Mouse (Mus musculus) gonadal fat pad, adult 2 months (tissue): ENCODE results near the gene Sult1c1. TPM values are rescaled to one million over a fixed set of nuclear protein-coding genes. Genes with fewer than 3 reads are reported as not detected.
"Not testable (repeated sequence)": the region's sequence is repeated elsewhere in the genome, so short reads cannot be mapped to it uniquely, and the experiment has no call there.

Source experiments
- DNase-seq: peaks from one replicate; pipeline ENCODE4 v3.0.0-alpha.2; 2012; ENCODE audit warnings: low read depth
- polyA plus RNA-seq: library from polyadenylated mRNA; depleted of rRNA; stranded (reverse); fragments of >200 nt; gene quantifications from 2 replicates; pipeline ENCODE4 v1.2.3, GENCODE M21; 2012; rRNA removed

Gene Sult1c1
- polyA plus RNA-seq = not detected in 2 replicates

DNA sequence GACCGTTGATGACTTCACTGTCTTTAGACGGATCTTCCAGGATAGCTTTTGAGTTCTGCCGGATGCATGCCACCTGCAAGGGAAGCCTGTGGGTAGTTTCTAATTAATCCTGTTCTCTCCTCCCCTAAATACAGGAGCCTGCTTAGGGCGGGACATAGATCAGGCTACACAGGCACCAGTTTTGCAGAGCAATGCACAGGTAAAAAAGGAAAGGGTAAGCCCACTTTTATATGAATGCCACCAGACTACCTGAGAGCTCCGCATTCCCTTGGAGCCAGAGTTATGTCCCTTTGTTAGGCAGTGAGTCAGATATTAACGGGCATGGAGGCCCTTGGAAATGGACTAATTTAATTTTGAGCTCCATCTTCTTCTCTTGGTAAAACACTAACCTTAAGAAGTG lies at the start of gene Sult1c1:
TSS of gene Sult1c1 (minus strand) at position 101 of the 400 bp plus-strand sequence.
- no peak for DNase-seq

DNA sequence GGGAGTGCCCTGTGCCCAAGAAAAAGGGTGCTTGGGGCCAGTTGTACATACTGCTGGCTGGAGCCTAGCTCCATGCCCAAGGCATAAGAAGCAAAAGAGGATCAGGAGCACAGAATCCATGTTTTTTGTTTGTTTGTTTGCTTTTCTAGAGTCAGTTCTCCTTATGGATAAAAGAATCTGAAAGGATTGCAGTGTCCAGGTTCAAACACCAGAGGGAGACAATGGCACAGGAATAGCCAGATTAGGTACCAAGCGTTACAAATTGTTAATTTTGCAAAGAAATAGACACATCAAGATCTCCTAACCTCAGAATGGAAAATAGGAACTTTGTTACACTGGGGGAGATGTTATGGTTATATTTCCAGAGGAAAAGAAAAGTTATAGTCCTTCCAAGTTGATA lies 23.7 kb upstream of the Sult1c1 start:
- DNase-seq = no peak

DNA sequence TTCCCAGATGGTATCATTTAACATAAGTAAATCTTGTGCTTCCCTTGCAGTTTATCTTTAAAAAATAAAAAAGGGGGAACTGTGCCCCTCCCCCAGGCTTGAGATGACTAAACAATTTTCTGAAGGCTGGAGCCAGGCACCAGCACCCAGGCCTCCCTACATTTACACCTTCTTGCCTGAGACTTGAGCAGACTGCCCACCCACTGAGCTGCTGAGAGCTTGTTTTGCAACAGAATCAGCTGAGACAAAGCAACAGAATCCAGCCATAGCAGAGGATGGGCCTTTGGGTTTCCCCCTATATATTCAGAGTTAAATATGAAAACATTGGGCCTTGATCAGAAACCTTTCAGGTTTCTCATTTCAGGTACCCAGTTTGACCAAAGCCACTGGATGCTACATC lies 20.7 kb upstream of the Sult1c1 start:
- no peak for DNase-seq

DNA sequence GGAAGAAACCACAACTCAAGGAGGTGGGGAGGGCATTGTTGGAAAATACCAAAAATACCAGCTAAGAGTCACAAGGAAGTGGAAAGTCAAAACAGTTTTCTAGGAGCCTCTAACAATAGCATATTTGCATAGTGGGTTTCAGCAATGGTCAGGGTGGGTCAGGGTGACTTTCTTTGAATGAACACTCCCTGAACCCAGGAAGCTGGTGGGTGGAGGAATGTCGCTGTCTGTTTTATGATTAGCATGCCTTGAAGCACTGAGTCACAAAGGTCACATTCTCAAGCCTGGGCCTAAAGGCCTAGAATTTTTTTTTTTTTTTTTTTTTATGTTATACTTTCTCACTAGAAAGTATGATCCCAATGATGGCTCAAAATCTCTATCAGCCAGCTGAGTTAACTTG lies 20.1 kb upstream of the Sult1c1 start:
- DNase-seq = not testable (repeated sequence)

DNA sequence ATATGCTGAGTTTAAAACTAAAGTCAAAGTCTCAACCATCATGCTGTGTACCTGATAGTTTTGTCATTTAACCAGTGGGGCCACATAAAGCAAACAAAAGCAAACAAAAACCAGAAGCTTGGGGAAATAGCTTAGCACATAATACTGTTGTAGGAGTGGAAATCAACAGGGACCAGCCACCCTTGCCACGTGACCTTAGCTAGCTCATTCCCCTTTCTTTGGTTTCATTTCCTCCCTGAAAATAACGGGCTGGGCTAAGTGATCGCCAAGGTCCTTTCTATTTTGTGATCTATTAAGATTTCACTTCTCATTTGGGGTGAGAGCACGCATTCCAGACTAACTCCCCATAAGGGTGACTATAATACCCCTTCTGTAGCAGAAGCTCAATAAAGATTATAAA lies 13.0 kb upstream of the Sult1c1 start:
- no peak for DNase-seq

DNA sequence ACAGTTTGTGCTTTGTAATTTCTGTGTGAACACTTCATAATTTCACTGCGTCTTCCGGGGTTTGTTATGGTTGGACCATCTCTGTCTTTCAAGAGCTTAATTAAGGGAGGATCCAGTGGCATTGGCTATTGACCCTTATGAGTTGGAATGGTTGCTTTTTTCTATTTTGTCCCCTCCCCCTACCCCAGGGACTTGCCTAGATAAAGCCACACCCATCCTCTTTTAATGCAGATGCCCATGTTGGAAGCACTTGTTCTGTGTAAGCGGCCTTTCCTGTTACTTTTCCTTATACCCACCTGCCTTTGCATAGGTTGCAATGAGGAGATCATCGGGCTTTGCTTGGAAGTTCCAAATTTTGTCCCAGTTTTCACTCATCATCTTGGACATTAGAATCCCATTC lies 16.9 kb downstream of the Sult1c1 start:
- DNase-seq = no peak

DNA sequence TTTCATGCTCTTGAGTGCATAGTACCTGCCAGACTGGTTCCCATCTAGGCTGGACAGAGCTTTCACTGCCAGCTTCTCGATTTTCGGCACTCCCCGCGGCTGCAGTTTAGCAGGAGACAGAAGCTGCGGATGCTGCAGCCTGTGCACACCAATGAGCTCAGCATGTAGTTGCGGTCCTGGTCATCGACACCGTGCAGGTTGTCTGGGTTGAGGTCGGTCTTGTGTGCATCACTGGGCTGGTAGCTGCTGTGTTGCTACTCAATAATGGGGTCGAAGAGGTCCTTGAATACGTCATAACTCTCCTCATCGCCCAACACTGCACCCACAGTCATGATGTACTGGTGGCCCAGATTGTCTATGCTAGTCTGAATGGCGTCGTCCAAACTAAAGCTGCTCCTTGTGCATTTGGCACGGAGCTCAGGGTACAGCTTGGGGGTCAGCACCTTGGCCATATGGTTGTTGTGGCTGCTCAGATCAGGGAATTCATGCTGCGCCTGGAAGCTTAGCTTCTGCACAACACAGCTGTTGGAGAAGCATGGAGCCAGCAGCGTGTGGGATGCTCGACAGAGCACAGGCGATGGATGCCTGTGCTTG lies 48.8 kb downstream of the Sult1c1 start:
- no peak for DNase-seq

DNA sequence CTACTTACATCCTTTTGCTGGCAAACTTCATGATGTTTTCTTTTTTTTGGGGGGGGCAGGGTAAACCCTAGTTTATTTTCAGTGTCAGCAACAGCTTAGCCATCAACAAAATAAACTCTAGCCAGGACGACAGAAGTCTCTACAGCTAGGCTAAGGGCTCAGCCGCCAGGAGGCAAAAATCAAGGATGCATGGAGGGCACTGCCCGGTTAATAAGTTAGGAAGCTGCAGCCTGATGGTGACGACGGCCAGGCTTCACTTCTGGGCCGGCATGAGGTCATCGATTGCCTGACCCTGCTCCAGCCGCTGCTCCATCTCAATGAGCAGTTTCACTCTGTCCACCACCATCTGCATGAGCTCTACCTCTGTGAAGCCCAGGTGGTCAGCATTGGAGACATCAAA lies 49.7 kb downstream of the Sult1c1 start:
- DNase-seq = no peak

Other genes starting within 250 kb of the Sult1c1 start
- 3.1 and 3.4 TPM in 2 replicates for gene Sult1c2, start 144.3 kb downstream of the Sult1c1 start, polyA plus RNA-seq